Mouse (Mus musculus): ENCODE measurements around the gene Mcts2.

DNA sequence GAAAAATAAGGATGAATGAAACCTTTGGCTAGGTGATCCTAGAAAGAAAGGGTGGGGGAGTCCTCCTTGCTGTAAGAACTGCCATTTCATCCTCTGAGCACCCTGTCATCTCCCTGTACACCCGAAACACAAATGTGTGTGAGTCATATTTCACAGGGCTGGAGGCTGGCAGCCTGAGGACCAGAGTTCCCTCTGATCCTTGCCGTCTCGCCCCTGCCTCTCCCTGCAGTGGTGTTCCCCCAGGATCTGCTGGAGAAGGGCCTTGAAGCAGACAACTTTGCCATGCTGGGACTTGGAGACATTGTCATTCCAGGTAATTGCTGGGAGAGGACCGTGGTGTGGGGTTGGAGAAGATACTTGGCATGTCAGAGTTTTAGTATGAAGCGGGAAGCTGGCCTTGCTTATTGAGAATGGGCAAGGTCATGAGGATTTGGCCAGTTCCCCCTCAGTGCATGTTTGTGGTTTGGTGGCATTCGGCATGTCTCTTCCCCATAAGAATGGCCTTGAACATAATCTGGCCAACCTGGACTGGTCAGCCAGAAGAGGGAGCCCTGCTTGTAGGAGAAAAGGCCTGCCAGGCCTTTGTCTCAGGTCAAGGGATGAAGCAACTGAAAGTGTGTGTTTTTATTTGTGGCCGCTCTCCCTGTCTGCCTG is 4.9 kb downstream of the Mcts2 start:
- TF ChIP-seq ZC3H11A (IDR thresholded peaks at IDR 0.05; ENCODE audit: low read depth, low read length) (no peak), POLR2A (IDR thresholded peaks at IDR 0.05; ENCODE audit: control insufficient read depth in 1 of 2, insufficient read depth in 1 of 2, low read depth in 1 of 2, low read length in 2 of 2, poor library complexity in 1 of 2) (no peak), GABPA (IDR thresholded peaks at IDR 0.05; ENCODE audit: low read depth, low read length) (no peak), MAX (IDR thresholded peaks at IDR 0.05; ENCODE audit: low read length) (no peak), POLR2AphosphoS2 (IDR thresholded peaks at IDR 0.05; ENCODE audit: low read length) (no peak)
